In the genomic region with DNA sequence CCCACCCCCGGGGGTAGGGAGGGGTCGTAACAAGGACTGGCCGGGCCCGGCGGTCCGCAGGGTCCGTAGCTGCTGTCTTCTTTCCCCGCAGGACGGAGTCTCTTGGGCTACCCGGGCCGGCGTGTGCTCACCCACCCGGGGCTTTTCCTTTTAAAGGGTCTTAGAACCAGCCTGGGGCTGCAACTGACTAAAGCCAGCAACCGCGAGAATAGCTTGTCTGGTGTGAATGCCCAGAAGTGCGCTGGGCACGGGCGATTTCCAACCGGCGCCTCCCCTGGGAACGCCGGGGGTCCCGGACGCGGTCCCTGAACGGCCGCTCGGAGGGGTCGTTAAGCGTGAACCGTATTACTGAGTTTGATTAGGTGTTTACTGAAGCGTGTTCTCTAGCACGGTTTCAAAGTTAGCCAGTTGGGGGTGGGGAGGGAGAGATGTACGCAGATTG, we compare ENCODE assay signal across 8 mouse cellular contexts. TPM values are rescaled to one million over a fixed set of nuclear protein-coding genes. Genes with fewer than 3 reads are reported as not detected.
DNase-seq lines count a peak whose midpoint lies in the region; ATAC-seq and TF ChIP-seq lines count a peak whose summit lies in the region.

No protein-coding gene starts in this region.

- TF ChIP-seq POLR2A in embryonic fibroblast, embryonic 13.5 days (IDR thresholded peaks at IDR 0.05; ENCODE audit: low read depth, low read length): no peak

- H3K4me1 ChIP-seq in heart, embryonic 10.5 days: peaks cover 20% of the 10 kb centered on the region
- peaks cover 0 to 5% of the 10 kb centered on the region in 2 experiments; a peak in 2 of 4 replicates for H3K4me1 ChIP-seq in ES-E14 (ENCODE audit: control insufficient read depth in 2 of 2, insufficient read depth in 2 of 2, low read length in 2 of 2, poor library complexity in 1 of 2)
- H3K4me1 ChIP-seq in embryonic fibroblast, embryonic 13.5 days (ENCODE audit: control insufficient read depth, insufficient read depth, low read length): peaks cover 6% of the 10 kb centered on the region; the same call in 1 of the 2 replicates
- peaks cover 24% of the 10 kb centered on the region for H3K4me1 ChIP-seq in kidney, embryonic 15.5 days
- peaks cover 27% of the 10 kb centered on the region for H3K4me1 ChIP-seq in midbrain, embryonic 15.5 days

- peak overlapping the region; percentile 72 for H3K4me2 ChIP-seq in kidney, embryonic 15.5 days
- peak overlapping the region; percentile 86 for H3K4me2 ChIP-seq in midbrain, embryonic 15.5 days

- H3K4me3 ChIP-seq in heart, embryonic 10.5 days: peak overlapping the region; percentile 92
- peak overlapping the region; percentile 84 to 88 for H3K4me3 ChIP-seq in ES-E14 (ENCODE audit: insufficient read depth in 1 of 2, low read depth in 1 of 2, low read length in 2 of 2, poor library complexity in 1 of 2, severe bottlenecking in 1 of 2)
- H3K4me3 ChIP-seq in embryonic fibroblast, embryonic 13.5 days (ENCODE audit: insufficient read depth, low read length): peak overlapping the region; percentile 97
- peak overlapping the region; percentile 70 for H3K4me3 ChIP-seq in kidney, embryonic 15.5 days (replicated peaks)
- H3K4me3 ChIP-seq in midbrain, embryonic 15.5 days: peak overlapping the region; percentile 76

- no peaks in the 10 kb centered on the region for H3K27me3 ChIP-seq in heart, embryonic 10.5 days (ENCODE audit: insufficient read depth, poor library complexity, severe bottlenecking)
- H3K27me3 ChIP-seq in kidney, embryonic 15.5 days: no peaks in the 10 kb centered on the region
- H3K27me3 ChIP-seq in midbrain, embryonic 15.5 days (replicated peaks): no peaks in the 10 kb centered on the region

- no peak for DNase-seq in heart, embryonic 10.5 days (ENCODE audit: low spot score)
- DNase-seq in heart, postnatal 25 days (ENCODE audit: low spot score): no peak
- no peak for DNase-seq in ES-E14 (ENCODE audit: low read depth, low spot score)
- DNase-seq in frontal cortex, postnatal 14 days (ENCODE audit: low spot score in 2 of 2): no peak

- in situ Hi-C loops in ES-E14 (cut with MboI; ENCODE audit: low sequenced_read_pairs in 2 of 2, unreplicated experiment in 2 of 2): no loop called here

- TF ChIP-seq CTCF in embryonic fibroblast, embryonic 13.5 days (IDR thresholded peaks at IDR 0.05; ENCODE audit: borderline replicate concordance, insufficient read depth, low read length): no peak

- H3K9ac ChIP-seq in ES-E14 (ENCODE audit: insufficient read depth, low read depth, low read length, poor library complexity, severe bottlenecking): peak overlapping the region; percentile 86
- H3K9ac ChIP-seq in kidney, embryonic 15.5 days: peak overlapping the region; percentile 86
- H3K9ac ChIP-seq in midbrain, embryonic 15.5 days: peak overlapping the region; percentile 83

- intact Hi-C loops in heart, postnatal 25 days (cut with DNase I): loop anchor here (2.0 to 5.0 kb wide), 2 partner anchors 25 to 66 kb away; a partner anchor contains a TSS

- no peaks in the 10 kb centered on the region for H3K9me3 ChIP-seq in heart, embryonic 10.5 days
- no peaks in the 10 kb centered on the region for H3K9me3 ChIP-seq in ES-E14 (ENCODE audit: control insufficient read depth, insufficient read depth, low read depth, low read length)
- no peaks in the 10 kb centered on the region for H3K9me3 ChIP-seq in kidney, embryonic 15.5 days (replicated peaks)
- H3K9me3 ChIP-seq in midbrain, embryonic 15.5 days: no peaks in the 10 kb centered on the region

- WGBS in heart, embryonic 10.5 days: under 1% methylated on average over 34 of the region's 34 CpGs
- WGBS in kidney, embryonic 15.5 days: under 1% methylated on average over 34 of the region's 34 CpGs
- WGBS in midbrain, embryonic 15.5 days: 1% methylated on average over 34 of the region's 34 CpGs

- peak; percentile 57 for ATAC-seq in kidney, embryonic 15.5 days (replicated peaks; ENCODE audit: low FRiP score)
- ATAC-seq in midbrain, embryonic 15.5 days (replicated peaks): peak; percentile 65
- no peak for ATAC-seq in megakaryocyte progenitor cell, adult 5-6 weeks (replicated peaks; ENCODE audit: poor library complexity)

- H3K36me3 ChIP-seq in heart, embryonic 10.5 days: no peaks in the 10 kb centered on the region
- H3K36me3 ChIP-seq in ES-E14 (ENCODE audit: control insufficient read depth, insufficient read depth, low read length, poor library complexity, severe bottlenecking): no peaks in the 10 kb centered on the region
- no peaks in the 10 kb centered on the region for H3K36me3 ChIP-seq in kidney, embryonic 15.5 days
- no peaks in the 10 kb centered on the region for H3K36me3 ChIP-seq in midbrain, embryonic 15.5 days (replicated peaks)

- peak overlapping the region; percentile 96 for H3K27ac ChIP-seq in heart, embryonic 10.5 days
- H3K27ac ChIP-seq in ES-E14 (ENCODE audit: insufficient read depth, low read depth, low read length, poor library complexity, severe bottlenecking): no peak overlapping the region
- peak overlapping the region; percentile 36 for H3K27ac ChIP-seq in embryonic fibroblast, embryonic 13.5 days (ENCODE audit: insufficient read depth, low read length)
- peak overlapping the region; percentile 91 for H3K27ac ChIP-seq in kidney, embryonic 15.5 days
- peak overlapping the region; percentile 92 for H3K27ac ChIP-seq in midbrain, embryonic 15.5 days

TF ChIP-seq in ES-E14, 5 proteins besides CTCF, POLR2A, EP300 and RAD21:
- TF ChIP-seq ZNF384 (IDR thresholded peaks at IDR 0.05; ENCODE audit: low read depth, low read length) (no peak), HCFC1 (IDR thresholded peaks at IDR 0.05; ENCODE audit: borderline replicate concordance, insufficient read depth, low read length) (no peak), ZC3H11A (IDR thresholded peaks at IDR 0.05; ENCODE audit: borderline replicate concordance, low read depth, low read length) (no peak), CHD2 (IDR thresholded peaks at IDR 0.05; ENCODE audit: low read depth, low read length) (no peak), MAFK (IDR thresholded peaks at IDR 0.05; ENCODE audit: insufficient read depth, low read depth, low read length) (no peak)

RNA-seq across cellular contexts. Expression of a gene that starts 0.6 kb away (rescaled TPM):
- polyA plus RNA-seq in heart, embryonic 10.5 days (2016; fragmentation: Nextera tagmentation; extraction: Ambion mirVana): 23.5 and 34.5 TPM in 2 replicates
- 10 to 100 TPM; 27.8 to 32.4 TPM for total RNA-seq in heart, postnatal 25 days (2021)
- total RNA-seq in ES-E14 (2012; rRNA removed): 18.6 and 19.4 TPM in 2 replicates
- 26.2 and 27.1 TPM in 2 replicates for polyA plus RNA-seq in embryonic fibroblast, embryonic 13.5 days (2011; ENCODE audit: insufficient read length, low read depth, missing spikeins)
- 17.8 and 21.9 TPM in 2 replicates for polyA plus RNA-seq in kidney, embryonic 15.5 days (2015; fragmentation: Nextera tagmentation; extraction: Ambion mirVana)
- polyA plus RNA-seq in midbrain, embryonic 15.5 days (2015; fragmentation: Nextera tagmentation; extraction: Ambion mirVana): 37.3 and 38.0 TPM in 2 replicates
- 7.6 and 8.2 TPM in 2 replicates for total RNA-seq in megakaryocyte progenitor cell, adult 5-6 weeks (2015)
- total RNA-seq in megakaryocyte progenitor cell, adult 5-6 weeks (2017): 11.3 and 11.4 TPM in 2 replicates

RNA-seq across cellular contexts. Expression of a gene that starts 0.9 kb away (rescaled TPM):
- 122 and 149 TPM in 2 replicates for polyA plus RNA-seq in heart, embryonic 10.5 days (2016; fragmentation: Nextera tagmentation; extraction: Ambion mirVana)
- 100 to 1,000 TPM; 106 to 109 TPM for total RNA-seq in heart, postnatal 25 days (2021)
- total RNA-seq in ES-E14 (2012; rRNA removed): 93.2 and 106 TPM in 2 replicates
- 108 and 115 TPM in 2 replicates for polyA plus RNA-seq in embryonic fibroblast, embryonic 13.5 days (2011; ENCODE audit: insufficient read length, low read depth, missing spikeins)
- polyA plus RNA-seq in kidney, embryonic 15.5 days (2015; fragmentation: Nextera tagmentation; extraction: Ambion mirVana): 98.7 and 113 TPM in 2 replicates
- 100 and 110 TPM in 2 replicates for polyA plus RNA-seq in midbrain, embryonic 15.5 days (2015; fragmentation: Nextera tagmentation; extraction: Ambion mirVana)
- total RNA-seq in megakaryocyte progenitor cell, adult 5-6 weeks (2015): 31.3 and 39.0 TPM in 2 replicates
- 51.3 and 70.4 TPM in 2 replicates for total RNA-seq in megakaryocyte progenitor cell, adult 5-6 weeks (2017)

RNA-seq across cellular contexts. Expression of a gene that starts 35.7 kb away (rescaled TPM):
- 23.7 and 26.6 TPM in 2 replicates for polyA plus RNA-seq in heart, embryonic 10.5 days (2016; fragmentation: Nextera tagmentation; extraction: Ambion mirVana)
- total RNA-seq in heart, postnatal 25 days (2021): 10 to 100 TPM; 25.9 to 27.2 TPM
- 11.0 and 15.8 TPM in 2 replicates for total RNA-seq in ES-E14 (2012; rRNA removed)
- polyA plus RNA-seq in embryonic fibroblast, embryonic 13.5 days (2011; ENCODE audit: insufficient read length, low read depth, missing spikeins): 39.9 and 52.7 TPM in 2 replicates
- polyA plus RNA-seq in kidney, embryonic 15.5 days (2015; fragmentation: Nextera tagmentation; extraction: Ambion mirVana): 23.6 and 25.9 TPM in 2 replicates
- polyA plus RNA-seq in midbrain, embryonic 15.5 days (2015; fragmentation: Nextera tagmentation; extraction: Ambion mirVana): 43.0 and 56.3 TPM in 2 replicates
- 16.6 and 21.5 TPM in 2 replicates for total RNA-seq in megakaryocyte progenitor cell, adult 5-6 weeks (2015)
- 14.5 and 20.2 TPM in 2 replicates for total RNA-seq in megakaryocyte progenitor cell, adult 5-6 weeks (2017)
